Mouse (Mus musculus): ENCODE data around the gene Cox10. TPM values are rescaled to one million over a fixed set of nuclear protein-coding genes. Genes with fewer than 3 reads are reported as not detected.

Gene Cox10
- polyA plus RNA-seq, 1 experiment = 12.0 TPM

DNA sequence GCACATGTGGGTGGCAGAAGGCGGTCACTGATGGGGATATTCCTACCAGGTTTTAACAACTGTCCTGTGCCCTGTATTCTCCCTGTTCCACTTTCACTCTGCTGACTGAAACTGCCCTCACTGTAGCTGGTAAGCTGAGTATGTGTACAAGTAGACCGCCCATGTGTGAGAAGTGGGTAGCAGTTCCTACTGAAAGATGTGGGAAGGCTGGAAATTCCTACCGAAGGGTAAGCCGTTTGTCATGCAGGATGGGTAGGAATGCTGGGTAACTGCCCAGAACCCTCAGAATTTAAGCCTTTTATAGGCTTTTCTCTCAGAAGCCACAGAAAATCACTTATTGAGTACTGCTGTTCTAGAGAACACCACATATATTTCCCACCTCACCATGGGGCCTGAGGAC, 75.1 kb downstream of the Cox10 start:
- Histone ChIP-seq H3K4me3 (ENCODE audit: insufficient read depth, low read length) (no peak overlapping the region), H3K27ac (ENCODE audit: insufficient read depth, low read length) (no peak overlapping the region), H3K4me1 (ENCODE audit: control insufficient read depth, insufficient read depth, low read length) (peaks cover 6% of the 10 kb centered on the region)
- TF ChIP-seq POLR2A (IDR thresholded peaks at IDR 0.05; ENCODE audit: low read depth, low read length) (no peak), CTCF (IDR thresholded peaks at IDR 0.05; ENCODE audit: borderline replicate concordance, insufficient read depth, low read length) (no peak)

DNA sequence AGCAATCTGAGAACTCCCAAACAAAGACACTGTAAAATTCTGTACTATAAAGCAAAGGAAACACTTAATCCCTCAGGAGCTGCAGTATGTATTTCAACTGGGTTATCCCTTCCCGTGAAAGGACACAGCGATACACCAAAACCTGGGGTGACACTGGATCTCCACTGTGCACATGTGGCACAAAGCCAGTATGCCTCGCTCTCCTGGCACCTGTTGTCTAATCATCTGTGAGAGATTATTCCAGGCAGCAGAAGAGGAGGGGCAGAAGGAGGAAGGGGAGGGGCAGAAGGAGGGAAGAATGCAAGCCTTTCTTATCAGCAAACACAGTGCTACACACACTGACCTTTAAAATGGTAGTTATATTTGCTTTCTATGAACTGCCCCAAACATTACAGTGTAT, 75.8 kb downstream of the Cox10 start:
- Histone ChIP-seq H3K4me1 (ENCODE audit: control insufficient read depth, insufficient read depth, low read length) (peaks cover 6% of the 10 kb centered on the region), H3K27ac (ENCODE audit: insufficient read depth, low read length) (no peak overlapping the region), H3K4me3 (ENCODE audit: insufficient read depth, low read length) (no peak overlapping the region)
- no peak for TF ChIP-seq POLR2A (IDR thresholded peaks at IDR 0.05; ENCODE audit: low read depth, low read length)
- TF ChIP-seq CTCF (IDR thresholded peaks at IDR 0.05; ENCODE audit: borderline replicate concordance, insufficient read depth, low read length) = no peak

DNA sequence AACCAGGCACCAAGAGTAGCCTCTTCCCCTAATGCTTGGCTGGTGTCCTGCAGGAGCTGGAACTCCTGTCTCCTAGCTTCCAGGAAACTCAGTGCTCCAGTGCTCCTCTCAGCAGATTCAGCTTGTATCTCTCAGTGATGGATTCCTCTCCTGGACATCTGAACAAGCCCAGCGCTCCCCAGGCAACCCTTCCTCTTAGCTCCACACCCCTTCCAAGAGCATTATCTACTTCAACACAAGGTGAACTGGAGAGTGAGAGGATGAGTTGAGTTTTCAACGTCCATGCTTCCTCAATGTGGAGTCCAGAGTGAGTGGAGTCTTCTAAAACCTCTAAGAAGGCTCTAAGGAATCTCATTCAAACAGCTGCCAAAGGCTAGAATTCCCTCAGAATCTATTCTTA, 76.6 kb downstream of the Cox10 start:
- Histone ChIP-seq H3K27ac (ENCODE audit: insufficient read depth, low read length) (no peak overlapping the region), H3K4me3 (ENCODE audit: insufficient read depth, low read length) (no peak overlapping the region), H3K4me1 (ENCODE audit: control insufficient read depth, insufficient read depth, low read length) (peaks cover 6% of the 10 kb centered on the region)
- TF ChIP-seq CTCF (IDR thresholded peaks at IDR 0.05; ENCODE audit: borderline replicate concordance, insufficient read depth, low read length) (no peak), POLR2A (IDR thresholded peaks at IDR 0.05; ENCODE audit: low read depth, low read length) (no peak)

DNA sequence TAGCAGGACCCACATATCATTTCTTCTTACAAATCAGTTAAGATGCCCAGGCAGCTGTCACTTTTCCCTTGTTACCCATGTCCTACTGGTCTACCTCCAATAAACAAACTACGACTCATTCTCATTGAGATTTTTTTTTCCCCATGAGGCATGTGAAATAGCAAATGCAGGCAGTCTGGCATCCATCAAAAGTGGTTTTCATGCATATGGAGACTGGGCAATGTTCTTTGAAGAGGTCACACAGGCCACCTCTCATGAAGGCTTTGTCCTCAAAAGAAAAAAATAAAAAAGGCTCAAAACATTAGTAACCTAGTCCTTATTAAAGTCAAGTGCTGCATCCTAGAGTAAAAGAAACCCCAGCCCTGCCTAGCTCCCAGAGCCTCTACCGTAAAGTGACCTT, 78.2 kb downstream of the Cox10 start:
- TF ChIP-seq POLR2A (IDR thresholded peaks at IDR 0.05; ENCODE audit: low read depth, low read length) = no peak
- no peak for TF ChIP-seq CTCF (IDR thresholded peaks at IDR 0.05; ENCODE audit: borderline replicate concordance, insufficient read depth, low read length)
- H3K4me1 ChIP-seq (ENCODE audit: control insufficient read depth, insufficient read depth, low read length) = peaks cover 6% of the 10 kb centered on the region

DNA sequence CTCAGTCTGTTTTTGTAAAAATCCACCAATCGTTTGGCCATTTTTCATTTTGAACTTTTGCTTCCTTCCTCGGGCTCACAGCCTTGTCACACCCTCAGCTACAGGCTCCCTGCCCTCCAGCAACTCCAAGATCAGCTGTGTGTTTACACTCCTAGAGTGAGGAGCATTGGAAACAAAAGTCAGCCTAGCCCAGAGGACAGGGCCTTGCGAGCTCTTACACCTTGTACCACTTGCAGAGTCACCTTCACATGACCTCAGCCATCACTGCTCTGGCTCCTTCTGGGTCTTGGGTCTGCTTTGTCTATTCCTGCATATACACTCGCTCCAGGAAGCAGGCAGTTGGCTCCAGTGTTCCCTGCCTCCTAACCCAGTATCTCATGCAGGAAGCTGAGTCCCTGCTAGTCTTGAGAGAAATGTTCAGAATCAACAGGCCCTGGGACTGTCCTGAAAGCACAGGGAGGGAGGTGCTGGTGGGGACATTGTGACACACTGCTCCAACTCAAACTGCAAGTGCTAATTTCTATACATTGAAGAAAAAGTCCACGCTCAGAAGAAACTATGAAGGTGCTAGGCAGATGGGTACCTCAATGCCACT, 79.0 kb downstream of the Cox10 start:
- Histone ChIP-seq H3K27ac (ENCODE audit: insufficient read depth, low read length) (no peak overlapping the region), H3K4me3 (ENCODE audit: insufficient read depth, low read length) (no peak overlapping the region), H3K4me1 (ENCODE audit: control insufficient read depth, insufficient read depth, low read length) (peaks cover 6% of the 10 kb centered on the region)
- TF ChIP-seq POLR2A (IDR thresholded peaks at IDR 0.05; ENCODE audit: low read depth, low read length) = no peak
- no peak for TF ChIP-seq CTCF (IDR thresholded peaks at IDR 0.05; ENCODE audit: borderline replicate concordance, insufficient read depth, low read length)

More for the DNA sequence above, 78.2 kb downstream of the Cox10 start:
- Histone ChIP-seq H3K27ac (ENCODE audit: insufficient read depth, low read length) (no peak overlapping the region), H3K4me3 (ENCODE audit: insufficient read depth, low read length) (no peak overlapping the region)

DNA sequence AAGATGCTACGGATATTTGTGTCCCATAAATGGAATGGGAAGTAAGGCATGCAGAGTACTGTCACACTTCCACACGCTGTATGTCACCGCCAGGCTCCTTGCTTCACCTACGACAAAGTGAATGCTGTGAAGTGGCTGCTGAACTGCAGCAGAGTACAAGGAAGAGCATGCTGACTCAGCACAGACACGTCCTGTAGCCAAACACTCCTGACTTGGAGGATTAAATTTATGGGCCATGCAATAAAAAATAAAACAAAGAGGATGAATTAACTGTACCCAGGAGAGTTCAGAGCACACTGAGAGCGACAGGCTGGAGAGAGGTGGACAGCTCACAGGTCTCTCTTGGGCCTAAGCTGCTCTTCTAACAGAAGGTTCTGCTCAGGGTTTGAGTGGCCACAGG, 79.8 kb downstream of the Cox10 start:
- TF ChIP-seq CTCF (IDR thresholded peaks at IDR 0.05; ENCODE audit: borderline replicate concordance, insufficient read depth, low read length) (no peak), POLR2A (IDR thresholded peaks at IDR 0.05; ENCODE audit: low read depth, low read length) (no peak)
- H3K4me3 ChIP-seq (ENCODE audit: insufficient read depth, low read length) = no peak overlapping the region
- H3K27ac ChIP-seq (ENCODE audit: insufficient read depth, low read length) = no peak overlapping the region
- H3K4me1 ChIP-seq (ENCODE audit: control insufficient read depth, insufficient read depth, low read length) = peaks cover 6% of the 10 kb centered on the region

DNA sequence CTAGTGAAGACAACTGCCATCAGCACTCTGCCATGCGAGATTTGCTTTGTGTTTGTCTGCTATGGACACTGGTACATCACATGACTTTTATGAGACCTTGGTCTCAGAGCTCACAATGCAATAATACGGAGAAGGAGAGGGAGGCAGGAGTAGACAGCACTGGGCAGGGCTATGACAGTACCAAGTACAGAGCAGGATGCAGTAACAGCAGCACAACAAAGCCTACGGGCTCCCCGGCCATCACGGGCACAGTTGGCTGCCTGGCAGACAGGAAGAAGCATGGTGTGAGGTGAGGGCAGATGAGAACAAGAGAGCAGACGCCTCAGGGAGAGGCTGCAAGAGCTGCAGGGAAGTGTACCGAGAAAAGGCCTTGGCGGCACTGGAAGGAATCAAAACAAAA, 87.3 kb downstream of the Cox10 start:
- Histone ChIP-seq H3K27ac (ENCODE audit: insufficient read depth, low read length) (no peak overlapping the region), H3K4me3 (ENCODE audit: insufficient read depth, low read length) (no peak overlapping the region), H3K4me1 (ENCODE audit: control insufficient read depth, insufficient read depth, low read length) (no peaks in the 10 kb centered on the region)
- TF ChIP-seq POLR2A (IDR thresholded peaks at IDR 0.05; ENCODE audit: low read depth, low read length) = no peak
- no peak for TF ChIP-seq CTCF (IDR thresholded peaks at IDR 0.05; ENCODE audit: borderline replicate concordance, insufficient read depth, low read length)

DNA sequence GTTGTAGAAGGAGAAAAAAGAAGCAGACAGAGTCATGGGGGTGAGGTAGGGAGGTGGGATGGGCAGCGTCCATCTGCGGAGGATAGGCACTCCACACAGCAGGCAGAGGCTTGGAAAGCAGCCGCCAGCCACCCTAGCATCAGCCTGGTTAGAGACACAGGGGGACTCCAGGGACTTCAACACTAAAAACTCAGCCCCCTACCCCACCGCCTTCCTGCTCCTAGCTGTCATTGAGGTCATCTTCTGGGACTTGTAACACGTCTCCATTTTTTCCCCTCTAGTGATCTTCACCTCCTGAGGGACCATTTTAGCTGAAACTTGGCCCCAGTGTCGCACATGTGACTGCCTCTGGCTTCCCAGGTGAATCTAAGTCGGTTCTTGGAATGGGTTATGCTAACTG, 88.5 kb downstream of the Cox10 start:
- H3K4me1 ChIP-seq (ENCODE audit: control insufficient read depth, insufficient read depth, low read length) = no peaks in the 10 kb centered on the region
- no peak overlapping the region for H3K4me3 ChIP-seq (ENCODE audit: insufficient read depth, low read length)
- TF ChIP-seq POLR2A (IDR thresholded peaks at IDR 0.05; ENCODE audit: low read depth, low read length) (no peak), CTCF (IDR thresholded peaks at IDR 0.05; ENCODE audit: borderline replicate concordance, insufficient read depth, low read length) (no peak)
- no peak overlapping the region for H3K27ac ChIP-seq (ENCODE audit: insufficient read depth, low read length)

DNA sequence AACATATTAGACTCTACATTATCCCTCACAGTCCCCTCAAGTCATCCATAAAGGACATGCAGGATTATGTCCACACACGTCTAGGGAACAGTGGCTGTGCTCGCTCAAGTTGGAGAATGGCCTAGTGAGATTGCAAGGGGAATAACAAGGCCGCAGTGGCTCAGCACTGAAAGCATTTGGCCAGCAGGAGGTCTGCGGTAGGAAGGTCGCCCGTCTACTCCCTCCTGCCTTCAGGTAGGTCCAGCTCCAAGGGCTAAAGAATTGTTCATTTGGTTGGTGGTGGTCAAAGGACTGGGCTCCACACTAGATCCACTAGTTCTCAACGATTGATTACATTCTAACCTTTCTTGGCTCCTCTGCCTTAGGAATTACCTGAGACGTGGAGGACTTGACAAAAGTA, 89.0 kb downstream of the Cox10 start:
- TF ChIP-seq POLR2A (IDR thresholded peaks at IDR 0.05; ENCODE audit: low read depth, low read length) (no peak), CTCF (IDR thresholded peaks at IDR 0.05; ENCODE audit: borderline replicate concordance, insufficient read depth, low read length) (no peak)
- Histone ChIP-seq H3K4me3 (ENCODE audit: insufficient read depth, low read length) (no peak overlapping the region), H3K27ac (ENCODE audit: insufficient read depth, low read length) (no peak overlapping the region), H3K4me1 (ENCODE audit: control insufficient read depth, insufficient read depth, low read length) (no peaks in the 10 kb centered on the region)

DNA sequence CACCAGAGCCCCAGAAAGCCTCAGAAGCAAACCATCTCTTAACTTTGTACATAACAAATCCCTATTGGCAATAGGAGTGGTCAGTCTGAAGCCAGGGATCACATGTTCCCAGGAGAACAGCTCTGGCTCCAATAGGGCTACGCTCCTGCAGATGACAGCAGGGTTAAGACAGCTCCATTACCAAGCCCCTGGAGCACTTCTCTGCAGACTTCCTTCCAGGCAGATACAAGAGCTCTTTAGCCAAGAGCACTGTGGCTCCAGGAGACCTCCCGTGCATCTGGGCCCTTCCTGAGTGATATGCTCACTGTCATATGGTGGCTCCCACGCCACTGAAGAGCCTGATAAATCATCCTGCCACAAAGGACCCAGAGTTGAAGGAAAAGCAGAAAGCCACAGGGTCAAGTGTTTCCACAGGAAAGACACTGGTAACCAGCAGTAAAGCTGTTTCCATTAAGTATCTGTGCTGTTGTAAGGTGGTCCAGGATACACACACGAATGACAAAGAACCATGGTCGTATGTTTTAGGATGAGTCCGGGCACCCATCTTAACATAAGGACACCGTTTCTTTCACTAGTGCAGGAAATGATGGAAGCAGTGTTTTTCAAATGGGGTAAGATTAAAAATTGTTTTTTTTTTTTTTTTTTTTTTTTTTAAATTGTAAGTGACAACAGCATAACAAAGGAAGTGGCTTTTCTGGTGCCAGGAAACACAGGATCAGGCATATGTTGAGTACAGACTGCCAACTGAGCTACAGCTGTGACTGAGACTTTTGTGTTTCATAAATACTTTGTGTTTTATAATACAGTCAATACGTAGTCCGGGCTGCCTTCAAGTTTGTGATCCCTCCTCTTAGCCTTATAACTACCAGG, 90.0 kb downstream of the Cox10 start:
- Histone ChIP-seq H3K27ac (ENCODE audit: insufficient read depth, low read length) (no peak overlapping the region), H3K4me3 (ENCODE audit: insufficient read depth, low read length) (no peak overlapping the region), H3K4me1 (ENCODE audit: control insufficient read depth, insufficient read depth, low read length) (no peaks in the 10 kb centered on the region)
- TF ChIP-seq CTCF (IDR thresholded peaks at IDR 0.05; ENCODE audit: borderline replicate concordance, insufficient read depth, low read length) (no peak), POLR2A (IDR thresholded peaks at IDR 0.05; ENCODE audit: low read depth, low read length) (no peak)
